Mouse (Mus musculus): ENCODE results near the gene Hsd3b4. TPM values are rescaled to one million over a fixed set of nuclear protein-coding genes. Genes with fewer than 3 reads are reported as not detected.

The Hsd3b4 gene
- not detected in 2 replicates for polyA plus RNA-seq (2015; fragmentation: Nextera tagmentation; extraction: Ambion mirVana)

GRCm38 (mm10) chr3:98510414-98510813, at the start of gene Hsd3b4:
TSS of gene Hsd3b4 (minus strand) at chr3:98510514.

GRCm38 (mm10) chr3:98457026-98457425, 53.3 kb downstream of the Hsd3b4 start, which contains the start of gene Gm4450:
TSS of gene Gm4450 (minus strand) at chr3:98457126.

Other genes with a start within 250 kb of the Hsd3b4 start
- 33.8 and 37.1 TPM in 2 replicates for gene Hmgcs2, start 230.1 kb downstream of the Hsd3b4 start, polyA plus RNA-seq (2015; fragmentation: Nextera tagmentation; extraction: Ambion mirVana)
- gene Phgdh, start 170.5 kb downstream of the Hsd3b4 start, polyA plus RNA-seq (2015; fragmentation: Nextera tagmentation; extraction: Ambion mirVana): 246 and 274 TPM in 2 replicates
- gene Zfp697, start 128.1 kb downstream of the Hsd3b4 start, polyA plus RNA-seq (2015; fragmentation: Nextera tagmentation; extraction: Ambion mirVana): 17.8 and 19.0 TPM in 2 replicates
- gene Gm4450, start 53.4 kb downstream of the Hsd3b4 start, polyA plus RNA-seq (2015; fragmentation: Nextera tagmentation; extraction: Ambion mirVana): not detected in 2 replicates
- gene Gm10681, start 78.3 kb upstream of the Hsd3b4 start, polyA plus RNA-seq (2015; fragmentation: Nextera tagmentation; extraction: Ambion mirVana): not detected in 2 replicates
- gene Hsd3b5, start 119.7 kb upstream of the Hsd3b4 start, polyA plus RNA-seq (2015; fragmentation: Nextera tagmentation; extraction: Ambion mirVana): not detected in 2 replicates
- 0.06 and 0.17 TPM in 2 replicates for gene Hsd3b2, start 214.0 kb upstream of the Hsd3b4 start, polyA plus RNA-seq (2015; fragmentation: Nextera tagmentation; extraction: Ambion mirVana)

Data from neural tube, postnatal 0 days (tissue).